Mouse (Mus musculus): ENCODE measurements around the gene Rnf31. TPM values are rescaled to one million over a fixed set of nuclear protein-coding genes. Genes with fewer than 3 reads are reported as not detected.

The Rnf31 gene
- total and polyA plus RNA-seq, 2 experiments from 2014 or later = 18.9 to 24.2 TPM

- peak; percentile 87 for DNase-seq
- TF ChIP-seq CTCF (IDR thresholded peaks at IDR 0.05; ENCODE audit: low read depth) = 0 out of 2 replicates have a peak, but pooled peaks have one; percentile 11
- whole genome bisulfite sequencing = 1% methylated on average over 89 of the region's 89 CpGs
Observed at GRCm38 (mm10) chr14:55643060-55643907, 51.8 kb downstream of the Rnf31 start, which contains the start of gene Tm9sf1. Tm9sf1 (minus strand) TSS chr14:55643806.

GRCm38 (mm10) chr14:55644261-55644888, 52.9 kb downstream of the Rnf31 start:
- no peak for TF ChIP-seq CTCF (IDR thresholded peaks at IDR 0.05; ENCODE audit: low read depth)
- no peak overlapping the region for H3K27ac ChIP-seq (ENCODE audit: low read depth, low read length)
- H3K27me3 ChIP-seq (ENCODE audit: insufficient read depth, low read length) = no peaks in the 10 kb centered on the region
- H3K9me3 ChIP-seq (ENCODE audit: low read length) = no peaks in the 10 kb centered on the region
- peaks cover 16% of the 10 kb centered on the region for H3K36me3 ChIP-seq (ENCODE audit: insufficient read depth)
- H3K9ac ChIP-seq = peak overlapping the region; percentile 93
- no peak for DNase-seq
- peaks cover 10% of the 10 kb centered on the region for H3K4me1 ChIP-seq (ENCODE audit: insufficient read depth)
- H3K4me2 ChIP-seq (ENCODE audit: low read depth) = peak overlapping the region; percentile 61
- peak overlapping the region; percentile 89 for H3K4me3 ChIP-seq (ENCODE audit: low read depth, low read length)
- WGBS = 29% methylated on average over 17 of the region's 17 CpGs
- no peak for ATAC-seq

More at GRCm38 (mm10) chr14:55643060-55643907, 51.8 kb downstream of the Rnf31 start, which contains the start of gene Tm9sf1:
- Histone ChIP-seq H3K27ac (ENCODE audit: low read depth, low read length) (peak within 1 kb of the TSS; percentile 97), H3K9ac (peak within 1 kb of the TSS; percentile 93), H3K9me3 (ENCODE audit: low read length) (no peaks in the 10 kb centered on the region), H3K27me3 (ENCODE audit: insufficient read depth, low read length) (no peaks in the 10 kb centered on the region), H3K4me1 (ENCODE audit: insufficient read depth) (peaks cover 10% of the 10 kb centered on the region), H3K36me3 (ENCODE audit: insufficient read depth) (peaks cover 21% of the 10 kb centered on the region), H3K4me2 (ENCODE audit: low read depth) (peak within 1 kb of the TSS; percentile 61), H3K4me3 (ENCODE audit: low read depth, low read length) (peak within 1 kb of the TSS; percentile 89)
- peak; percentile 90 for ATAC-seq

GRCm38 (mm10) chr14:55649884-55650283, 58.4 kb downstream of the Rnf31 start, which contains the start of gene Tssk4:
Tssk4 (plus strand) TSS chr14:55650184.
- ATAC-seq (no peak), DNase-seq (no peak)
- 93% methylated on average over 2 of the region's 2 CpGs for WGBS
- H3K27me3 ChIP-seq (ENCODE audit: insufficient read depth, low read length) = no peaks in the 10 kb centered on the region
- no peak within 1 kb of the TSS for H3K27ac ChIP-seq (ENCODE audit: low read depth, low read length)
- H3K4me2 ChIP-seq (ENCODE audit: low read depth) = no peak within 1 kb of the TSS
- no peak for TF ChIP-seq CTCF (IDR thresholded peaks at IDR 0.05; ENCODE audit: low read depth)
- H3K36me3 ChIP-seq (ENCODE audit: insufficient read depth) = no peaks in the 10 kb centered on the region; the same call in 1 of the 2 replicates
- no peaks in the 10 kb centered on the region for H3K9me3 ChIP-seq (ENCODE audit: low read length)
- H3K4me3 ChIP-seq (ENCODE audit: low read depth, low read length) = no peak within 1 kb of the TSS
- H3K9ac ChIP-seq = no peak within 1 kb of the TSS
- H3K4me1 ChIP-seq (ENCODE audit: insufficient read depth) = 0 out of 2 replicates have a peak, but pooled peaks cover under 1% of the 10 kb centered on the region

DNA sequence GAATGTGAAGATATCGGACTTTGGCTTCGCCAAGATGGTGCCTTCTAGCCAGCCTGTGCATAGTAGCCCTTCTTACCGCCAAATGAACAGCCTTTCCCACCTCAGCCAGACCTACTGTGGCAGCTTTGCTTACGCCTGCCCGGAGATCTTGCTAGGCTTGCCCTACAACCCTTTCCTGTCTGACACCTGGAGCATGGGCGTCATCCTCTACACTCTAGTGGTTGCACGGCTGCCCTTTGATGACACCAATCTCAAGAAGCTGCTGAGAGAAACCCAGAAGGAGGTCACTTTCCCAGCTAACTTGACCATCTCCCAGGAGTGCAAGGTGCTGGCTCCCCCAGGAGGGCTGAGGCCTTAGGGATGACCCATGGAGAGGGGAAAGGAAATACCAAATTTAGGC, 60.0 kb downstream of the Rnf31 start:
- H3K27ac ChIP-seq (ENCODE audit: low read depth, low read length) = no peak overlapping the region
- no peaks in the 10 kb centered on the region for H3K27me3 ChIP-seq (ENCODE audit: insufficient read depth, low read length)
- H3K4me2 ChIP-seq (ENCODE audit: low read depth) = no peak overlapping the region
- no peaks in the 10 kb centered on the region for H3K4me1 ChIP-seq (ENCODE audit: insufficient read depth)
- WGBS = 91% methylated on average over 7 of the region's 7 CpGs
- H3K9me3 ChIP-seq (ENCODE audit: low read length) = no peaks in the 10 kb centered on the region
- no peak overlapping the region for H3K9ac ChIP-seq
- ATAC-seq (no peak), DNase-seq (no peak)
- H3K36me3 ChIP-seq (ENCODE audit: insufficient read depth) = no peaks in the 10 kb centered on the region; the same call in 1 of the 2 replicates
- no peak for TF ChIP-seq CTCF (IDR thresholded peaks at IDR 0.05; ENCODE audit: low read depth)
- H3K4me3 ChIP-seq (ENCODE audit: low read depth, low read length) = no peak overlapping the region

Other genes starting within 250 kb of the Rnf31 start
Only the 30 nearest of the 31 such genes appear.
- gene Dhrs4, start 113.0 kb upstream of the Rnf31 start, total RNA-seq (2014; rRNA removed) = 11.9 and 14.8 TPM in 2 replicates
- 20.9 and 22.2 TPM in 2 replicates for gene Dhrs4, start 113.0 kb upstream of the Rnf31 start, polyA plus RNA-seq (2015; fragmentation: Nextera tagmentation; extraction: Ambion mirVana)
- 91.4 and 129 TPM in 2 replicates for gene Carmil3, start 101.1 kb upstream of the Rnf31 start, total RNA-seq (2014; rRNA removed)
- gene Carmil3, start 101.1 kb upstream of the Rnf31 start, polyA plus RNA-seq (2015; fragmentation: Nextera tagmentation; extraction: Ambion mirVana) = 13.2 and 19.5 TPM in 2 replicates
- 32.5 and 39.6 TPM in 2 replicates for gene Cpne6, start 81.3 kb upstream of the Rnf31 start, total RNA-seq (2014; rRNA removed)
- 48.7 and 49.9 TPM in 2 replicates for gene Cpne6, start 81.3 kb upstream of the Rnf31 start, polyA plus RNA-seq (2015; fragmentation: Nextera tagmentation; extraction: Ambion mirVana)
- gene Nrl, start 66.7 kb upstream of the Rnf31 start, total RNA-seq (2014; rRNA removed) = 2.0 and 2.7 TPM in 2 replicates
- gene Nrl, start 66.7 kb upstream of the Rnf31 start, polyA plus RNA-seq (2015; fragmentation: Nextera tagmentation; extraction: Ambion mirVana) = 0.21 TPM in 1 of 2 replicates, not detected in the other
- 23.6 and 24.5 TPM in 2 replicates for gene Pck2, start 51.4 kb upstream of the Rnf31 start, total RNA-seq (2014; rRNA removed)
- 9.8 and 12.5 TPM in 2 replicates for gene Pck2, start 51.4 kb upstream of the Rnf31 start, polyA plus RNA-seq (2015; fragmentation: Nextera tagmentation; extraction: Ambion mirVana)
- 101 and 104 TPM in 2 replicates for gene Dcaf11, start 31.7 kb upstream of the Rnf31 start, total RNA-seq (2014; rRNA removed)
- 89.4 and 103 TPM in 2 replicates for gene Dcaf11, start 31.7 kb upstream of the Rnf31 start, polyA plus RNA-seq (2015; fragmentation: Nextera tagmentation; extraction: Ambion mirVana)
- not detected in 2 replicates for gene A730061H03Rik, start 31.3 kb upstream of the Rnf31 start, total RNA-seq (2014; rRNA removed)
- gene A730061H03Rik, start 31.3 kb upstream of the Rnf31 start, polyA plus RNA-seq (2015; fragmentation: Nextera tagmentation; extraction: Ambion mirVana) = not detected in 2 replicates
- 0.23 TPM in 1 of 2 replicates, not detected in the other for gene Fitm1, start 16.1 kb upstream of the Rnf31 start, total RNA-seq (2014; rRNA removed)
- gene Fitm1, start 16.1 kb upstream of the Rnf31 start, polyA plus RNA-seq (2015; fragmentation: Nextera tagmentation; extraction: Ambion mirVana) = 0.20 and 0.22 TPM in 2 replicates
- 136 and 138 TPM in 2 replicates for gene Psme1, start 13.6 kb upstream of the Rnf31 start, total RNA-seq (2014; rRNA removed)
- gene Psme1, start 13.6 kb upstream of the Rnf31 start, polyA plus RNA-seq (2015; fragmentation: Nextera tagmentation; extraction: Ambion mirVana) = 219 and 238 TPM in 2 replicates
- gene Emc9, start 6.4 kb upstream of the Rnf31 start, total RNA-seq (2014; rRNA removed) = 25.2 and 31.5 TPM in 2 replicates
- gene Emc9, start 6.4 kb upstream of the Rnf31 start, polyA plus RNA-seq (2015; fragmentation: Nextera tagmentation; extraction: Ambion mirVana) = 53.2 and 55.6 TPM in 2 replicates
- 76.2 and 137 TPM in 2 replicates for gene Psme2, start 595 bp upstream of the Rnf31 start, total RNA-seq (2014; rRNA removed)
- 171 and 193 TPM in 2 replicates for gene Psme2, start 595 bp upstream of the Rnf31 start, polyA plus RNA-seq (2015; fragmentation: Nextera tagmentation; extraction: Ambion mirVana)
- gene Irf9, start 11.9 kb downstream of the Rnf31 start, total RNA-seq (2014; rRNA removed) = 16.8 and 18.1 TPM in 2 replicates
- 5.6 and 7.0 TPM in 2 replicates for gene Irf9, start 11.9 kb downstream of the Rnf31 start, polyA plus RNA-seq (2015; fragmentation: Nextera tagmentation; extraction: Ambion mirVana)
- gene Rec8, start 26.3 kb downstream of the Rnf31 start, total RNA-seq (2014; rRNA removed) = 8.5 and 9.2 TPM in 2 replicates
- 5.9 and 7.2 TPM in 2 replicates for gene Rec8, start 26.3 kb downstream of the Rnf31 start, polyA plus RNA-seq (2015; fragmentation: Nextera tagmentation; extraction: Ambion mirVana)
- gene Ipo4, start 44.2 kb downstream of the Rnf31 start, total RNA-seq (2014; rRNA removed) = 79.8 and 92.0 TPM in 2 replicates
- gene Ipo4, start 44.2 kb downstream of the Rnf31 start, polyA plus RNA-seq (2015; fragmentation: Nextera tagmentation; extraction: Ambion mirVana) = 82.4 and 90.9 TPM in 2 replicates
- 2.1 and 6.4 TPM in 2 replicates for gene Gm49378, start 46.2 kb downstream of the Rnf31 start, total RNA-seq (2014; rRNA removed)
- gene Gm49378, start 46.2 kb downstream of the Rnf31 start, polyA plus RNA-seq (2015; fragmentation: Nextera tagmentation; extraction: Ambion mirVana) = 0.97 and 1.0 TPM in 2 replicates
- 26.5 and 33.4 TPM in 2 replicates for gene Tm9sf1, start 52.1 kb downstream of the Rnf31 start, total RNA-seq (2014; rRNA removed)
- gene Tm9sf1, start 52.1 kb downstream of the Rnf31 start, polyA plus RNA-seq (2015; fragmentation: Nextera tagmentation; extraction: Ambion mirVana) = 36.0 and 48.4 TPM in 2 replicates
- gene Tssk4, start 58.5 kb downstream of the Rnf31 start, total RNA-seq (2014; rRNA removed) = 0.43 and 0.46 TPM in 2 replicates
- gene Tssk4, start 58.5 kb downstream of the Rnf31 start, polyA plus RNA-seq (2015; fragmentation: Nextera tagmentation; extraction: Ambion mirVana) = 0.22 and 0.23 TPM in 2 replicates
- 50.8 and 51.5 TPM in 2 replicates for gene Mdp1, start 68.8 kb downstream of the Rnf31 start, total RNA-seq (2014; rRNA removed)
- 60.0 and 63.5 TPM in 2 replicates for gene Mdp1, start 68.8 kb downstream of the Rnf31 start, polyA plus RNA-seq (2015; fragmentation: Nextera tagmentation; extraction: Ambion mirVana)
- 19.9 and 26.9 TPM in 2 replicates for gene Gmpr2, start 80.2 kb downstream of the Rnf31 start, total RNA-seq (2014; rRNA removed)
- 37.3 and 40.9 TPM in 2 replicates for gene Gmpr2, start 80.2 kb downstream of the Rnf31 start, polyA plus RNA-seq (2015; fragmentation: Nextera tagmentation; extraction: Ambion mirVana)
- 132 and 192 TPM in 2 replicates for gene Nedd8, start 80.4 kb downstream of the Rnf31 start, total RNA-seq (2014; rRNA removed)
- 593 and 742 TPM in 2 replicates for gene Nedd8, start 80.4 kb downstream of the Rnf31 start, polyA plus RNA-seq (2015; fragmentation: Nextera tagmentation; extraction: Ambion mirVana)
- 16.9 and 26.3 TPM in 2 replicates for gene Tinf2, start 90.1 kb downstream of the Rnf31 start, total RNA-seq (2014; rRNA removed)
- 18.8 and 21.5 TPM in 2 replicates for gene Tinf2, start 90.1 kb downstream of the Rnf31 start, polyA plus RNA-seq (2015; fragmentation: Nextera tagmentation; extraction: Ambion mirVana)
- 0.05 and 0.15 TPM in 2 replicates for gene Tgm1, start 122.2 kb downstream of the Rnf31 start, total RNA-seq (2014; rRNA removed)
- gene Tgm1, start 122.2 kb downstream of the Rnf31 start, polyA plus RNA-seq (2015; fragmentation: Nextera tagmentation; extraction: Ambion mirVana) = 0.15 and 0.21 TPM in 2 replicates
- gene Rabggta, start 130.6 kb downstream of the Rnf31 start, total RNA-seq (2014; rRNA removed) = 72.8 and 73.3 TPM in 2 replicates
- gene Rabggta, start 130.6 kb downstream of the Rnf31 start, polyA plus RNA-seq (2015; fragmentation: Nextera tagmentation; extraction: Ambion mirVana) = 49.4 and 56.9 TPM in 2 replicates
- 70.4 and 83.8 TPM in 2 replicates for gene Dhrs1, start 154.0 kb downstream of the Rnf31 start, total RNA-seq (2014; rRNA removed)
- gene Dhrs1, start 154.0 kb downstream of the Rnf31 start, polyA plus RNA-seq (2015; fragmentation: Nextera tagmentation; extraction: Ambion mirVana) = 83.3 and 86.0 TPM in 2 replicates
- gene Nop9, start 154.0 kb downstream of the Rnf31 start, total RNA-seq (2014; rRNA removed) = 23.3 and 34.7 TPM in 2 replicates
- gene Nop9, start 154.0 kb downstream of the Rnf31 start, polyA plus RNA-seq (2015; fragmentation: Nextera tagmentation; extraction: Ambion mirVana) = 21.4 and 25.6 TPM in 2 replicates
- 0.23 and 0.43 TPM in 2 replicates for gene Cideb, start 166.8 kb downstream of the Rnf31 start, total RNA-seq (2014; rRNA removed)
- 0.20 and 0.54 TPM in 2 replicates for gene Cideb, start 166.8 kb downstream of the Rnf31 start, polyA plus RNA-seq (2015; fragmentation: Nextera tagmentation; extraction: Ambion mirVana)
- gene Ltb4r2, start 169.7 kb downstream of the Rnf31 start, total RNA-seq (2014; rRNA removed) = 0.38 TPM in 2 replicates
- 0.65 and 1.1 TPM in 2 replicates for gene Ltb4r2, start 169.7 kb downstream of the Rnf31 start, polyA plus RNA-seq (2015; fragmentation: Nextera tagmentation; extraction: Ambion mirVana)
- 0.38 and 0.48 TPM in 2 replicates for gene Ltb4r1, start 174.3 kb downstream of the Rnf31 start, total RNA-seq (2014; rRNA removed)
- 0.90 and 0.99 TPM in 2 replicates for gene Ltb4r1, start 174.3 kb downstream of the Rnf31 start, polyA plus RNA-seq (2015; fragmentation: Nextera tagmentation; extraction: Ambion mirVana)
- 1.6 and 3.6 TPM in 2 replicates for gene Adcy4, start 192.4 kb downstream of the Rnf31 start, total RNA-seq (2014; rRNA removed)
- gene Adcy4, start 192.4 kb downstream of the Rnf31 start, polyA plus RNA-seq (2015; fragmentation: Nextera tagmentation; extraction: Ambion mirVana) = 1.6 and 1.7 TPM in 2 replicates
- gene Ripk3, start 197.2 kb downstream of the Rnf31 start, total RNA-seq (2014; rRNA removed) = 0.46 and 0.90 TPM in 2 replicates
- 0.86 and 2.0 TPM in 2 replicates for gene Ripk3, start 197.2 kb downstream of the Rnf31 start, polyA plus RNA-seq (2015; fragmentation: Nextera tagmentation; extraction: Ambion mirVana)

Data from forebrain, postnatal 0 days (tissue).